Mouse (Mus musculus): Measurements from ENCODE around the gene Olfr303. TPM values are rescaled to one million over a fixed set of nuclear protein-coding genes. Genes with fewer than 3 reads are reported as not detected.
"Not testable (repeated sequence)": the region's sequence is repeated elsewhere in the genome, so short reads cannot be mapped to it uniquely, and the experiment has no call there.

Olfr303 gene
- polyA plus RNA-seq (2014; fragmentation: Nextera tagmentation; extraction: Ambion mirVana) = not detected in 2 replicates

GRCm38 (mm10) chr7:86397689-86398088 is at the start of gene Olfr303:
TSS of gene Olfr303 (minus strand) at chr7:86397789.
- H3K4me1 ChIP-seq (ENCODE audit: control insufficient read depth, insufficient read depth, low read length) = no peaks in the 10 kb centered on the region
- ATAC-seq (ENCODE audit: low read depth) = no peak
- no peak within 1 kb of the TSS for H3K4me3 ChIP-seq (ENCODE audit: low read depth, low read length)
- no peak within 1 kb of the TSS for H3K9ac ChIP-seq (replicated peaks; ENCODE audit: low read depth, low read length)
- H3K4me2 ChIP-seq (ENCODE audit: low read depth, low read length) = no peak within 1 kb of the TSS
- H3K27me3 ChIP-seq (ENCODE audit: control insufficient read depth, insufficient read depth, low read length) = no peaks in the 10 kb centered on the region
- H3K27ac ChIP-seq (ENCODE audit: low read depth, low read length) = no peak within 1 kb of the TSS
- no peaks in the 10 kb centered on the region for H3K36me3 ChIP-seq (ENCODE audit: control insufficient read depth, insufficient read depth, low read length)
- H3K9me3 ChIP-seq (ENCODE audit: control insufficient read depth, low read length) = no peaks in the 10 kb centered on the region

- Histone ChIP-seq H3K27me3 (ENCODE audit: control insufficient read depth, insufficient read depth, low read length) (no peaks in the 10 kb centered on the region), H3K4me3 (ENCODE audit: low read depth, low read length) (no peak within 1 kb of the TSS), H3K9me3 (ENCODE audit: control insufficient read depth, low read length) (no peaks in the 10 kb centered on the region), H3K36me3 (ENCODE audit: control insufficient read depth, insufficient read depth, low read length) (no peaks in the 10 kb centered on the region), H3K4me1 (ENCODE audit: control insufficient read depth, insufficient read depth, low read length) (no peaks in the 10 kb centered on the region), H3K27ac (ENCODE audit: low read depth, low read length) (no peak within 1 kb of the TSS), H3K9ac (replicated peaks; ENCODE audit: low read depth, low read length) (no peak within 1 kb of the TSS), H3K4me2 (ENCODE audit: low read depth, low read length) (no peak within 1 kb of the TSS)
- ATAC-seq (ENCODE audit: low read depth) = no peak
- WGBS = 94% methylated on average over 2 of the region's 2 CpGs
Measured at GRCm38 (mm10) chr7:86403546-86403945, 6.0 kb upstream of the Olfr303 start, which contains the start of gene Olfr301. TSS of gene Olfr301 (plus strand) at chr7:86403846.

DNA sequence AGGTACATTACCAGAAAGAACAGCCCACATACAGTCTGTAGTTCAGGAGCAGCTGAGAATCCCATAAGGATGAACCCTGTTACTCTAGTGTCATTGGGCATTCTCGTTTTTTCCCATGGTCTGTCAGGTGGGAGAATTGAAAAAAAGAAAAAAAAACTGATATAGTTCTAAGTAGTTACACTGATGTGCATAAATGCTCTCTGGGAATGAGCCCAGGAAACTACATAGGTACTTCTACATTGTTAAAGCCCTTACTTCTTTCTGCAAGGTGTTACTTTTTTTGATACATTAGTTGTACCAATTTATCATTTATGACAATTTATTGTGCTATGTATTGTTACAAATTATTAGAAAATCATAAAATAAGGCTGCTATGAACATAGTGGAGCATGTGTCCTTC is 11.0 kb downstream of the Olfr303 start, which contains the start of gene Olfr304:
Gene Olfr304 (minus strand): TSS at position 101 of the 400 bp plus-strand sequence.
- Histone ChIP-seq H3K27ac (ENCODE audit: low read depth, low read length) (no peak within 1 kb of the TSS), H3K4me3 (ENCODE audit: low read depth, low read length) (no peak within 1 kb of the TSS), H3K27me3 (ENCODE audit: control insufficient read depth, insufficient read depth, low read length) (no peaks in the 10 kb centered on the region), H3K36me3 (ENCODE audit: control insufficient read depth, insufficient read depth, low read length) (no peaks in the 10 kb centered on the region), H3K9ac (replicated peaks; ENCODE audit: low read depth, low read length) (no peak within 1 kb of the TSS), H3K4me2 (ENCODE audit: low read depth, low read length) (no peak within 1 kb of the TSS), H3K4me1 (ENCODE audit: control insufficient read depth, insufficient read depth, low read length) (no peaks in the 10 kb centered on the region), H3K9me3 (ENCODE audit: control insufficient read depth, low read length) (no peaks in the 10 kb centered on the region)
- 82% methylated on average over 1 of the region's 1 CpGs for WGBS
- no peak for ATAC-seq (ENCODE audit: low read depth)

- H3K4me2 ChIP-seq (ENCODE audit: low read depth, low read length) = no peak overlapping the region
Measured at GRCm38 (mm10) chr7:86385769-86386168, 11.8 kb downstream of the Olfr303 start.

DNA sequence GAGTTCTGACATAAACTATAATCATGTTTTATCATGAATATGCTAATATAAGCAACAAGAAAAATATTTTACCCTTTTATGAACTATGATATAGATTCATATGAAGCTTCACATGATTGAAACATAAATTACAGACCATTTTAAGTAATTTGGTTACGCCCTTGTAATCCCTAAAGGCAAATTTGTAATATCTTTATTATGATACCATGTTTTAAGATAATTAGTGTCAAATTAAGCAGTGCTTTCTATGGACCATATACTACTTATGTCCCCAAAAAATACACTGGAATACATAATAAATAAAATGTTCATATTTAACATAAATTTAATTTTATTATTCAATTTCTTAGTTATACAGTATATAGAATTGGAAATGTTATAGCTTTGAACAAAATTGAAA is 30.8 kb downstream of the Olfr303 start, which contains the start of gene Olfr305:
Gene Olfr305 (minus strand): TSS at position 101 of the 400 bp plus-strand sequence.
- no peaks in the 10 kb centered on the region for H3K4me1 ChIP-seq (ENCODE audit: control insufficient read depth, insufficient read depth, low read length)
- WGBS = 79% methylated on average over 1 of the region's 1 CpGs
- no peak for ATAC-seq (ENCODE audit: low read depth)
- H3K27ac ChIP-seq (ENCODE audit: low read depth, low read length) = no peak within 1 kb of the TSS
- no peak within 1 kb of the TSS for H3K4me2 ChIP-seq (ENCODE audit: low read depth, low read length)
- H3K9ac ChIP-seq (replicated peaks; ENCODE audit: low read depth, low read length) = no peak within 1 kb of the TSS
- no peaks in the 10 kb centered on the region for H3K9me3 ChIP-seq (ENCODE audit: control insufficient read depth, low read length)
- no peaks in the 10 kb centered on the region for H3K36me3 ChIP-seq (ENCODE audit: control insufficient read depth, insufficient read depth, low read length)
- no peak within 1 kb of the TSS for H3K4me3 ChIP-seq (ENCODE audit: low read depth, low read length)
- no peaks in the 10 kb centered on the region for H3K27me3 ChIP-seq (ENCODE audit: control insufficient read depth, insufficient read depth, low read length)

More at GRCm38 (mm10) chr7:86385769-86386168, 11.8 kb downstream of the Olfr303 start:
- no peak overlapping the region for H3K4me3 ChIP-seq (ENCODE audit: low read depth, low read length)
- H3K27ac ChIP-seq (ENCODE audit: low read depth, low read length) = no peak overlapping the region
- no peak overlapping the region for H3K9ac ChIP-seq (replicated peaks; ENCODE audit: low read depth, low read length)
- H3K27me3 ChIP-seq (ENCODE audit: control insufficient read depth, insufficient read depth, low read length) = no peaks in the 10 kb centered on the region
- H3K36me3 ChIP-seq (ENCODE audit: control insufficient read depth, insufficient read depth, low read length) = no peaks in the 10 kb centered on the region
- ATAC-seq (ENCODE audit: low read depth) = no peak
- no peaks in the 10 kb centered on the region for H3K4me1 ChIP-seq (ENCODE audit: control insufficient read depth, insufficient read depth, low read length)
- H3K9me3 ChIP-seq (ENCODE audit: control insufficient read depth, low read length) = no peaks in the 10 kb centered on the region
- 73% methylated on average over 3 of the region's 3 CpGs for WGBS

DNA sequence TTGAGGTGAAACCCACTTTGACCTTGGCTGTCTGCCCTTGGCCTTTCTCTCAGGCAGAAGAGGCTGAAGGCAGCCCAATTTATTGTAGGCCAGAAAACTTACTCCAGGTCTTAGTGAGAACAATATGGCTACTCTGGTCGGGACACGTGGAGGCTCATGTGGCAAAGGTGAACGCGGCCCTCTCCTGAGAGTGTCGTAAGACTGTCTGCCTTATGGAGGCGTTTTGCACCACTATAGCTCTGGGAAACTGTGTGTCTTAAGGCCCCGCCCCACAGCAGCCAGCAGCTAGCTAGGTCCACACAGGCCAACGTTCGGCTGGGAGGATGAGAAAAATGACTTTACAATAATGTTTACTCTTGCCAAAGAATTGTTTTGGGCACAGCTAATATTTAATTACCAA is 51.3 kb downstream of the Olfr303 start:
- H3K27me3 ChIP-seq (ENCODE audit: control insufficient read depth, insufficient read depth, low read length); H3K4me2 ChIP-seq (ENCODE audit: low read depth, low read length); ATAC-seq (ENCODE audit: low read depth); H3K27ac ChIP-seq (ENCODE audit: low read depth, low read length); H3K4me1 ChIP-seq (ENCODE audit: control insufficient read depth, insufficient read depth, low read length); H3K9ac ChIP-seq (replicated peaks; ENCODE audit: low read depth, low read length); H3K4me3 ChIP-seq (ENCODE audit: low read depth, low read length); H3K9me3 ChIP-seq (ENCODE audit: control insufficient read depth, low read length); H3K36me3 ChIP-seq (ENCODE audit: control insufficient read depth, insufficient read depth, low read length): not testable (repeated sequence)
- 90% methylated on average over 9 of the region's 9 CpGs for WGBS

DNA sequence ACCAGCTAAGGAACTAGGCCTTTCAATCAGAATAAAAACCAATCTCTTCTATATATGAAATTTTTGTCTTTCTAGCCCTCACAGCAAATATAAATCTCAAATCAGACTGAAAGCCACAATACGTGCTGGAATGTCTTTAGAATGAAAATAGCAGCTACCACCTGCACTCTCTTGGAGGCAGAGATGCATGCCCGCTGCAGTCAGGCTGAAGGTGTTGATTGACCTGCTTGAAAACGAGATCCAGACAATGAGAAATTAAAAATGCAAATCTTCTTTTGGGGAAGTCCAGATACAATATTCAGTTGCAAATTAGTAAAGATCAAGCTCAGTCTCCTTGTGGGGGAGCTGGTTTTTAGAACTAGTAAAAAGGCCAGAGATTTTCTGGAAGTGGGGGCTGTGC is 53.3 kb downstream of the Olfr303 start:
- no peaks in the 10 kb centered on the region for H3K36me3 ChIP-seq (ENCODE audit: control insufficient read depth, insufficient read depth, low read length)
- H3K9me3 ChIP-seq (ENCODE audit: control insufficient read depth, low read length) = no peaks in the 10 kb centered on the region
- no peak overlapping the region for H3K4me3 ChIP-seq (ENCODE audit: low read depth, low read length)
- H3K4me2 ChIP-seq (ENCODE audit: low read depth, low read length) = no peak overlapping the region
- no peak overlapping the region for H3K9ac ChIP-seq (replicated peaks; ENCODE audit: low read depth, low read length)
- H3K27ac ChIP-seq (ENCODE audit: low read depth, low read length) = no peak overlapping the region
- ATAC-seq (ENCODE audit: low read depth) = no peak
- no peaks in the 10 kb centered on the region for H3K27me3 ChIP-seq (ENCODE audit: control insufficient read depth, insufficient read depth, low read length)
- 79% methylated on average over 3 of the region's 3 CpGs for WGBS
- no peaks in the 10 kb centered on the region for H3K4me1 ChIP-seq (ENCODE audit: control insufficient read depth, insufficient read depth, low read length)

GRCm38 (mm10) chr7:86342881-86343565 is 54.6 kb downstream of the Olfr303 start:
- ATAC-seq (ENCODE audit: low read depth) = no peak
- Histone ChIP-seq H3K4me2 (ENCODE audit: low read depth, low read length) (no peak overlapping the region), H3K4me1 (ENCODE audit: control insufficient read depth, insufficient read depth, low read length) (no peaks in the 10 kb centered on the region), H3K36me3 (ENCODE audit: control insufficient read depth, insufficient read depth, low read length) (no peaks in the 10 kb centered on the region), H3K4me3 (ENCODE audit: low read depth, low read length) (no peak overlapping the region), H3K27ac (ENCODE audit: low read depth, low read length) (no peak overlapping the region), H3K9ac (replicated peaks; ENCODE audit: low read depth, low read length) (no peak overlapping the region), H3K27me3 (ENCODE audit: control insufficient read depth, insufficient read depth, low read length) (no peaks in the 10 kb centered on the region), H3K9me3 (ENCODE audit: control insufficient read depth, low read length) (no peaks in the 10 kb centered on the region)
- 79% methylated on average over 14 of the region's 14 CpGs for WGBS
